7 mouse cellular contexts compared by ENCODE assay signal in genomic region chr5:9162088-9162487, GRCm38 (mm10). TPM values are rescaled to one million over a fixed set of nuclear protein-coding genes. Genes with fewer than 3 reads are reported as not detected.
DNase-seq lines count a peak whose midpoint lies in the region; ATAC-seq and TF ChIP-seq lines count a peak whose summit lies in the region.

No protein-coding gene starts in this region.

- 11% methylated on average over 7 of the region's 7 CpGs for WGBS in cerebellum, adult 2 months
- WGBS in midbrain, embryonic 14.5 days, result 15% methylated on average over 7 of the region's 7 CpGs

- no peaks in the 10 kb centered on the region for H3K27me3 ChIP-seq in cerebellum, adult 2 months (ENCODE audit: control insufficient read depth, insufficient read depth, low read length)
- H3K27me3 ChIP-seq in midbrain, embryonic 14.5 days (ENCODE audit: control insufficient read depth, insufficient read depth, low read length), result no peaks in the 10 kb centered on the region

- peak; percentile 9 to 19 for DNase-seq in spleen, postnatal 10 days (ENCODE audit: low spot score in 2 of 2)
- DNase-seq in spleen, postnatal 4 days (ENCODE audit: low spot score in 2 of 2), result no peak
- DNase-seq in cerebellum, adult 2 months, result peak in 1 of 2 experiments; percentile 41
- DNase-seq in forelimb bud, embryonic 11.5 days (ENCODE audit: low read depth, low spot score), result peak; percentile 39
- DNase-seq in kidney, postnatal 14 days, result peak; percentile 12
- DNase-seq in midbrain, embryonic 14.5 days, result no peak
- no peak for DNase-seq in natural killer cell, adult 2 months (ENCODE audit: low spot score in 2 of 2)

- no peak for TF ChIP-seq CTCF in cerebellum, adult 2 months (IDR thresholded peaks at IDR 0.05; ENCODE audit: borderline replicate concordance, insufficient read depth, low read depth, low read length)

- H3K36me3 ChIP-seq in midbrain, embryonic 14.5 days (ENCODE audit: control insufficient read depth, insufficient read depth, low read length), result no peaks in the 10 kb centered on the region

- H3K4me1 ChIP-seq in cerebellum, adult 2 months (ENCODE audit: control insufficient read depth, insufficient read depth, low read length), result no peaks in the 10 kb centered on the region; the same call in 1 of the 2 replicates
- H3K4me1 ChIP-seq in midbrain, embryonic 14.5 days (ENCODE audit: control insufficient read depth, insufficient read depth, low read length), result peaks cover 12% of the 10 kb centered on the region; the same call in 1 of the 2 replicates

- H3K27ac ChIP-seq in cerebellum, adult 2 months (ENCODE audit: insufficient read depth, low read length), result peak overlapping the region; percentile 41; the same call in 1 of the 2 replicates
- peak overlapping the region; percentile 99 for H3K27ac ChIP-seq in midbrain, embryonic 14.5 days (replicated peaks; ENCODE audit: low read depth, low read length)

- H3K9ac ChIP-seq in midbrain, embryonic 14.5 days (replicated peaks; ENCODE audit: low read length), result peak overlapping the region; percentile 97

- H3K4me2 ChIP-seq in midbrain, embryonic 14.5 days (ENCODE audit: low read length), result peak overlapping the region; percentile 78

- no peaks in the 10 kb centered on the region for H3K9me3 ChIP-seq in midbrain, embryonic 14.5 days (ENCODE audit: control insufficient read depth, low read length)

- TF ChIP-seq POLR2A in cerebellum, adult 2 months (IDR thresholded peaks at IDR 0.05; ENCODE audit: borderline replicate concordance, insufficient read depth, low read length), result no peak

- peak; percentile 18; the same call in 1 of the 2 replicates for ATAC-seq in midbrain, embryonic 14.5 days (ENCODE audit: low FRiP score, low TSS enrichment)

- H3K4me3 ChIP-seq in cerebellum, adult 2 months (replicated peaks; ENCODE audit: insufficient read depth, low read depth, low read length), result peak overlapping the region; percentile 78
- peak overlapping the region; percentile 88 for H3K4me3 ChIP-seq in midbrain, embryonic 14.5 days (replicated peaks; ENCODE audit: low read depth, low read length)

RNA-seq across cellular contexts. Expression of gene Dmtf1, which starts 0.5 kb away (rescaled TPM):
- polyA plus RNA-seq in cerebellum, adult 2 months (2012; rRNA removed), result 67.5 and 75.3 TPM in 2 replicates
- polyA plus RNA-seq in midbrain, embryonic 14.5 days (2014; fragmentation: Nextera tagmentation; extraction: Ambion mirVana), result 48.8 and 72.8 TPM in 2 replicates

Comparison
In these comparisons a context has a peak if more than half of its experiments do, and no peak if none do; other contexts are left out.
1. DNase-seq: peak in spleen, postnatal 10 days (2 of 2), forelimb bud, embryonic 11.5 days (single experiment) and kidney, postnatal 14 days (single experiment); none in spleen, postnatal 4 days (0 of 2), midbrain, embryonic 14.5 days (single experiment) and natural killer cell, adult 2 months (0 of 2).